Mouse (Mus musculus): Measurements from ENCODE around the gene Zfp937. TPM values are rescaled to one million over a fixed set of nuclear protein-coding genes. Genes with fewer than 3 reads are reported as not detected.
"Not testable (repeated sequence)": the region's sequence is repeated elsewhere in the genome, so short reads cannot be mapped to it uniquely, and the experiment has no call there.

The Zfp937 gene
- total and polyA plus RNA-seq, 3 experiments = not detected

- no peak overlapping the region for H3K27ac ChIP-seq (ENCODE audit: control insufficient read depth, low read depth, low read length)
- DNase-seq (ENCODE audit: low read depth, low spot score) = no peak
- H3K4me3 ChIP-seq (ENCODE audit: control insufficient read depth in 1 of 2, insufficient read depth in 1 of 2, low read depth in 2 of 2, low read length in 2 of 2) = no peak overlapping the region
- no peaks in the 10 kb centered on the region for H3K79me2 ChIP-seq (ENCODE audit: control insufficient read depth, insufficient read depth, low read length, poor library complexity)
- no peaks in the 10 kb centered on the region for H3K27me3 ChIP-seq (ENCODE audit: control insufficient read depth in 1 of 2, insufficient read depth in 2 of 2, low read length in 2 of 2)
- no peaks in the 10 kb centered on the region for H3K9me3 ChIP-seq (replicated peaks; ENCODE audit: insufficient read depth, low read length)
- TF ChIP-seq CTCF (IDR thresholded peaks at IDR 0.05 in 2 of 3, conservative IDR thresholded peaks at IDR 0.05 in 1 of 3; ENCODE audit: control insufficient read depth in 1 of 3, insufficient read depth in 1 of 3, low read depth in 2 of 3, low read length in 3 of 3, poor library complexity in 1 of 3, severe bottlenecking in 1 of 3) = no peak
- TF ChIP-seq CHD1 (IDR thresholded peaks at IDR 0.05; ENCODE audit: low read depth, low read length) = no peak
- TF ChIP-seq GATA1 (IDR thresholded peaks at IDR 0.05; ENCODE audit: low read depth, low read length) = no peak
- TF ChIP-seq CHD2 (IDR thresholded peaks at IDR 0.05; ENCODE audit: low read length) = no peak
- TF ChIP-seq NELFE (IDR thresholded peaks at IDR 0.05; ENCODE audit: low read depth, low read length) = no peak
- no peak for TF ChIP-seq HCFC1 (IDR thresholded peaks at IDR 0.05; ENCODE audit: low read depth, low read length)
- no peak for TF ChIP-seq ZNF384 (IDR thresholded peaks at IDR 0.05; ENCODE audit: low read depth, low read length)
- TF ChIP-seq SMC3 (IDR thresholded peaks at IDR 0.05; ENCODE audit: low read depth, low read length) = no peak
- no peak for TF ChIP-seq EP300 (IDR thresholded peaks at IDR 0.05; ENCODE audit: low read depth in 1 of 2, low read length in 2 of 2)
- TF ChIP-seq TAL1 (IDR thresholded peaks at IDR 0.05; ENCODE audit: low read length) = no peak
- no peak for TF ChIP-seq E2F4 (IDR thresholded peaks at IDR 0.05; ENCODE audit: borderline replicate concordance, low read depth, low read length)
- no peak for TF ChIP-seq RAD21 (IDR thresholded peaks at IDR 0.05; ENCODE audit: low read depth, low read length)
- TF ChIP-seq JUND (IDR thresholded peaks at IDR 0.05; ENCODE audit: low read depth, low read length) = no peak
- TF ChIP-seq KAT2A (conservative IDR thresholded peaks at IDR 0.05; ENCODE audit: low read depth, low read length) = no peak
- no peak for TF ChIP-seq TCF12 (IDR thresholded peaks at IDR 0.05; ENCODE audit: low read depth, low read length)
- no peak for TF ChIP-seq ZKSCAN1 (IDR thresholded peaks at IDR 0.05; ENCODE audit: low read depth, low read length)
- TF ChIP-seq SIN3A (IDR thresholded peaks at IDR 0.05; ENCODE audit: low read length) = no peak
- no peak for TF ChIP-seq BHLHE40 (IDR thresholded peaks at IDR 0.05; ENCODE audit: borderline replicate concordance, low read depth, low read length)
- TF ChIP-seq ZMIZ1 (IDR thresholded peaks at IDR 0.05; ENCODE audit: low read depth, low read length) = no peak
- no peak for TF ChIP-seq NRF1 (IDR thresholded peaks at IDR 0.05; ENCODE audit: insufficient read depth, low read depth, low read length, poor library complexity, severe bottlenecking)
- H3K4me1 ChIP-seq (ENCODE audit: control insufficient read depth in 1 of 2, insufficient read depth in 2 of 2, low read length in 2 of 2) = no peaks in the 10 kb centered on the region
- H3K36me3 ChIP-seq (ENCODE audit: control insufficient read depth in 1 of 2, insufficient read depth in 2 of 2, low read length in 2 of 2) = no peaks in the 10 kb centered on the region
- H3K9ac ChIP-seq (ENCODE audit: control insufficient read depth, low read depth, low read length, poor library complexity, severe bottlenecking) = no peak overlapping the region
Observed at GRCm38 (mm10) chr2:150243211-150243610, 25.3 kb downstream of the Zfp937 start.

GRCm38 (mm10) chr2:150255491-150255890 is 37.6 kb downstream of the Zfp937 start, which contains the start of gene Gm21994:
Gm21994 (minus strand) TSS chr2:150255591.
- not testable (repeated sequence) for DNase-seq (ENCODE audit: low read depth, low spot score); H3K27ac ChIP-seq (ENCODE audit: control insufficient read depth, low read depth, low read length); H3K4me3 ChIP-seq (ENCODE audit: control insufficient read depth in 1 of 2, insufficient read depth in 1 of 2, low read depth in 2 of 2, low read length in 2 of 2); H3K36me3 ChIP-seq (ENCODE audit: control insufficient read depth in 1 of 2, insufficient read depth in 2 of 2, low read length in 2 of 2); H3K9me3 ChIP-seq (replicated peaks; ENCODE audit: insufficient read depth, low read length); H3K27me3 ChIP-seq (ENCODE audit: control insufficient read depth in 1 of 2, insufficient read depth in 2 of 2, low read length in 2 of 2); H3K79me2 ChIP-seq (ENCODE audit: control insufficient read depth, insufficient read depth, low read length, poor library complexity); H3K9ac ChIP-seq (ENCODE audit: control insufficient read depth, low read depth, low read length, poor library complexity, severe bottlenecking); H3K4me1 ChIP-seq (ENCODE audit: control insufficient read depth in 1 of 2, insufficient read depth in 2 of 2, low read length in 2 of 2)

All from MEL (cell line).